ENCODE assay signal across 25 mouse cellular contexts in the genomic region with DNA sequence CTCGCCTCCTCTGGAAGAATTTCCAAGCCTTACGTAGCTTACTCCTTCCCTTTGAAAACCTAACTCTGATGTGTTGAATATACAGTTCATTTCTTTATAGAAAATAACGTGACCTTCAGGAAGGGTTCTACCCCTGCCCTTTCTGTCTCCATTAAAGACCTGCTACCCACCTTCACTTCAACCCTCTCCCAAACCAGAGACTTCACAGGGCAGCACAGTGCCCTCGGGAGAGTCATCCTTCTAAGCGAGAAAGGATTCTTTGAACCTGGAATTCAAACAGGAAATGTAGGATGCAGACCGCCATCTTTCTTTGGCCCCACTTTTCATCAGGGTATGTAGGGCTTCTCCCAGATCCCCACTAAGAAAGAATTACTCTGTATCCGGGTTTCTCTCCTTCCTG.
DNase-seq lines count a peak whose midpoint lies in the region; ATAC-seq lines count a peak whose summit lies in the region.
"Had no signal": no experiment of that assay in that cellular context is flagged by ENCODE, and none has a peak within 500 bp of the region (broad histone marks: within the 10 kb centered on the region; RNA-seq: fewer than 3 reads in every experiment).

No protein-coding gene starts in this region.

- H3K4me3 ChIP-seq in embryonic facial prominence, embryonic 10.5 days: no peak overlapping the region
- H3K4me3 ChIP-seq in embryonic facial prominence, embryonic 14.5 days (ENCODE audit: low read depth, low read length): no peak overlapping the region
- no peak overlapping the region for H3K4me3 ChIP-seq in limb, embryonic 11.5 days (ENCODE audit: low read depth, low read length)
- H3K4me3 ChIP-seq: forebrain, embryonic 15.5 days; hindbrain, embryonic 12.5 days; hindbrain, embryonic 15.5 days had no signal

- peak; percentile 51 for DNase-seq in heart, adult 11 months
- DNase-seq in heart, adult 9 months (ENCODE audit: low spot score in 2 of 2): no peak
- no peak for DNase-seq in embryonic facial prominence, embryonic 10.5 days (ENCODE audit: low spot score)
- no peak for DNase-seq in embryonic facial prominence, embryonic 14.5 days (ENCODE audit: low spot score)
- no peak for DNase-seq in limb, embryonic 11.5 days (ENCODE audit: low spot score)
- DNase-seq in left cerebral cortex, adult 11 months (ENCODE audit: low spot score): no peak
- no peak for DNase-seq in adrenal gland, postnatal 14 days
- no peak for DNase-seq in left cerebral cortex, adult 9 months (ENCODE audit: low spot score in 2 of 2)
- DNase-seq: adrenal gland, postnatal 10 days; B cell, adult 2 months; cerebellum, adult 11-12 months; cerebellum, adult 8-10 months; cerebellum, postnatal 10 days; cerebellum, postnatal 36 days; embryo, embryonic 11 days; gastrocnemius, postnatal 10 days; gastrocnemius, postnatal 36 days had no signal

- H3K9ac ChIP-seq in embryonic facial prominence, embryonic 14.5 days (ENCODE audit: low read depth, low read length): no peak overlapping the region
- H3K9ac ChIP-seq in limb, embryonic 11.5 days (ENCODE audit: low read length): no peak overlapping the region
- H3K9ac ChIP-seq: forebrain, embryonic 15.5 days; hindbrain, embryonic 12.5 days; hindbrain, embryonic 15.5 days had no signal

- WGBS in embryonic facial prominence, embryonic 10.5 days: 86% methylated on average over 7 of the region's 7 CpGs
- WGBS in embryonic facial prominence, embryonic 14.5 days: 76% methylated on average over 7 of the region's 7 CpGs
- WGBS in limb, embryonic 11.5 days: 71% methylated on average over 7 of the region's 7 CpGs

- no peak overlapping the region for H3K4me2 ChIP-seq in embryonic facial prominence, embryonic 14.5 days (ENCODE audit: low read depth, low read length)
- no peak overlapping the region for H3K4me2 ChIP-seq in limb, embryonic 11.5 days (ENCODE audit: low read depth, severe bottlenecking)
- H3K4me2 ChIP-seq: forebrain, embryonic 15.5 days; hindbrain, embryonic 12.5 days; hindbrain, embryonic 15.5 days had no signal

- no peaks in the 10 kb centered on the region for H3K36me3 ChIP-seq in embryonic facial prominence, embryonic 10.5 days (replicated peaks)
- H3K36me3 ChIP-seq in embryonic facial prominence, embryonic 14.5 days (ENCODE audit: control insufficient read depth, insufficient read depth, low read length): no peaks in the 10 kb centered on the region
- no peaks in the 10 kb centered on the region for H3K36me3 ChIP-seq in limb, embryonic 11.5 days (ENCODE audit: control insufficient read depth, insufficient read depth, low read length)
- H3K36me3 ChIP-seq: forebrain, embryonic 10.5 days; forebrain, embryonic 15.5 days; G1E; hindbrain, embryonic 12.5 days; hindbrain, embryonic 15.5 days had no signal

- peak overlapping the region; percentile 37; the same call in 1 of the 2 replicates for H3K27ac ChIP-seq in embryonic facial prominence, embryonic 10.5 days (replicated peaks)
- peak overlapping the region; percentile 82 for H3K27ac ChIP-seq in embryonic facial prominence, embryonic 14.5 days (replicated peaks; ENCODE audit: low read depth, low read length)
- peak overlapping the region; percentile 88 for H3K27ac ChIP-seq in limb, embryonic 11.5 days (replicated peaks; ENCODE audit: low read depth, low read length)
- H3K27ac ChIP-seq: forebrain, embryonic 15.5 days; hindbrain, embryonic 12.5 days; hindbrain, embryonic 15.5 days had no signal

- peaks cover 30% of the 10 kb centered on the region for H3K4me1 ChIP-seq in embryonic facial prominence, embryonic 10.5 days
- H3K4me1 ChIP-seq in embryonic facial prominence, embryonic 14.5 days (ENCODE audit: control insufficient read depth, insufficient read depth, low read length): peaks cover 15% of the 10 kb centered on the region
- peaks cover 29% of the 10 kb centered on the region for H3K4me1 ChIP-seq in limb, embryonic 11.5 days (ENCODE audit: control insufficient read depth, insufficient read depth, low read length)

- no peaks in the 10 kb centered on the region for H3K27me3 ChIP-seq in embryonic facial prominence, embryonic 10.5 days (replicated peaks; ENCODE audit: low read depth, poor library complexity, severe bottlenecking)
- H3K27me3 ChIP-seq in embryonic facial prominence, embryonic 14.5 days (replicated peaks; ENCODE audit: control insufficient read depth, insufficient read depth, low read length): no peaks in the 10 kb centered on the region
- H3K27me3 ChIP-seq in limb, embryonic 11.5 days (ENCODE audit: control insufficient read depth, insufficient read depth, low read length): no peaks in the 10 kb centered on the region
- H3K27me3 ChIP-seq: CH12.LX; forebrain, embryonic 15.5 days; hindbrain, embryonic 12.5 days; hindbrain, embryonic 15.5 days; Patski had no signal

- no peaks in the 10 kb centered on the region for H3K9me3 ChIP-seq in embryonic facial prominence, embryonic 10.5 days
- H3K9me3 ChIP-seq in embryonic facial prominence, embryonic 14.5 days (ENCODE audit: control insufficient read depth, low read length): no peaks in the 10 kb centered on the region
- no peaks in the 10 kb centered on the region for H3K9me3 ChIP-seq in limb, embryonic 11.5 days (ENCODE audit: control insufficient read depth, low read length)
- H3K9me3 ChIP-seq: forebrain, embryonic 10.5 days; forebrain, embryonic 15.5 days; G1E; hindbrain, embryonic 12.5 days; hindbrain, embryonic 15.5 days had no signal

- no peak for ATAC-seq in embryonic facial prominence, embryonic 14.5 days (ENCODE audit: low read depth)
- ATAC-seq in limb, embryonic 11.5 days (ENCODE audit: insufficient number of reproducible peaks, low FRiP score, low TSS enrichment, low read depth): no peak
- ATAC-seq: intestine, postnatal 0 days had no signal

Comparison
In these comparisons a context has a peak if more than half of its experiments do, and no peak if none do; other contexts are left out.
1. H3K27ac ChIP-seq: peak in every context shown above with its lines; median percentile 88 in limb, embryonic 11.5 days; 82 in embryonic facial prominence, embryonic 14.5 days; 37 in embryonic facial prominence, embryonic 10.5 days.